Mouse (Mus musculus): ENCODE data around the gene Prkacb. TPM values are rescaled to one million over a fixed set of nuclear protein-coding genes. Genes with fewer than 3 reads are reported as not detected.
"Not testable (repeated sequence)": the region's sequence is repeated elsewhere in the genome, so short reads cannot be mapped to it uniquely, and the experiment has no call there.

Gene Prkacb
- polyA plus RNA-seq, 1 experiment: 4.2 TPM

DNA sequence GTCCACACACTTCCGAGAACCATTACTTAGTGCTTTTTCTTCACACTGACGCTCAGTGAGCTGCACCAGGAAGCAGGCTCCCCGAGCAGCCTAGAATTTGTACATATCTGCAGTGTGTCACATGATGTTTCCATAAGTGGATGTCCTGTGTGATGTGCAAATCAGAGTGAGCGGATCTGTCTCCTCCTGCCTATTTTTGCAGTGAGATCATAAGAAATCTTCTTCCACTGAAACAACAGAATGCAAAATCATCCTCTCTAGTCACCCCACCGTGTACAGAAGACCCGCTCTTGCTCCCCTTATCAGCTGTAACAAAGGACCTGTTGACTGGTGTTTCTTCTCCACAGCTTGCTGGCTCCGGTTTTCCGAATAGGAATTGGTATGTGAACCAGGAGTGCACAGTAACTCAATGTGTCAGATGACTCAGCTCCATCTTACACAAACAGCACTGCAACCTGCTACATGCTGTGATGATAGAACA lies 46.0 kb downstream of the Prkacb start:
- Histone ChIP-seq H3K4me1 (ENCODE audit: control insufficient read depth, insufficient read depth, low read length) (no peaks in the 10 kb centered on the region), H3K4me3 (ENCODE audit: control insufficient read depth, low read depth, low read length) (no peak overlapping the region), H3K36me3 (ENCODE audit: control insufficient read depth, insufficient read depth, low read length) (no peaks in the 10 kb centered on the region), H3K27me3 (ENCODE audit: control insufficient read depth, insufficient read depth, low read length) (no peaks in the 10 kb centered on the region), H3K27ac (ENCODE audit: control insufficient read depth, insufficient read depth, low read depth, low read length) (no peak overlapping the region)
- no peak for TF ChIP-seq CTCF (IDR thresholded peaks at IDR 0.05; ENCODE audit: control insufficient read depth, insufficient read depth, insufficient replicate concordance, low read depth, low read length)
- TF ChIP-seq POLR2A (IDR thresholded peaks at IDR 0.05; ENCODE audit: control insufficient read depth, low read depth, low read length): no peak

DNA sequence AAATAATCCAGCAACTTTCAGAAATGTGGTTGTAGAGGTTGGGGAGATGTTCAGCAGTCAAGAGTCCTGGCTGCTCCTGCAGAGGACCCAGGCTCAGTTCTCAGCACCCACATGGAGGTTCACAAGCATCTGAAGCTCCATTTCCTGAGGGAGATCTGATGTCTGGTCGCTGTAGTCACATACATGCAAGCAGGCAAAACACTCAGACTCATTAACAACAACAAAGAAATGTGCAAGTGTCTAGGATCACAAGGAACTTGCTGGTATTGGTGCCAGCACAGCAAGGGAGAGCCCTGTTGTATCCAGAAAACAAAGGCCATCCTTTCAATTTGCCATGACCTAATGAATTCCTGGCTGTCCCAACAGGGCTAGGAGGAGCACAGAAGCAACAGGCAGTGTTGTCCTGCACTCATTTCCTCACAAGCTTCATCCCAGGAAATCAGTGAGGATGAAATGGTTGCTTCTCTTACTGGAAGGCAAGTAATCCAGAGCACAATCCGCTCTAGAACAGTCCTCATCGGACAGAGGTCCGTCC lies 46.7 kb downstream of the Prkacb start:
- no peaks in the 10 kb centered on the region for H3K27me3 ChIP-seq (ENCODE audit: control insufficient read depth, insufficient read depth, low read length)
- no peak overlapping the region for H3K4me3 ChIP-seq (ENCODE audit: control insufficient read depth, low read depth, low read length)
- no peaks in the 10 kb centered on the region for H3K36me3 ChIP-seq (ENCODE audit: control insufficient read depth, insufficient read depth, low read length)
- no peak for TF ChIP-seq POLR2A (IDR thresholded peaks at IDR 0.05; ENCODE audit: control insufficient read depth, low read depth, low read length)
- TF ChIP-seq CTCF (IDR thresholded peaks at IDR 0.05; ENCODE audit: control insufficient read depth, insufficient read depth, insufficient replicate concordance, low read depth, low read length): no peak
- H3K27ac ChIP-seq (ENCODE audit: control insufficient read depth, insufficient read depth, low read depth, low read length): no peak overlapping the region
- H3K4me1 ChIP-seq (ENCODE audit: control insufficient read depth, insufficient read depth, low read length): no peaks in the 10 kb centered on the region

DNA sequence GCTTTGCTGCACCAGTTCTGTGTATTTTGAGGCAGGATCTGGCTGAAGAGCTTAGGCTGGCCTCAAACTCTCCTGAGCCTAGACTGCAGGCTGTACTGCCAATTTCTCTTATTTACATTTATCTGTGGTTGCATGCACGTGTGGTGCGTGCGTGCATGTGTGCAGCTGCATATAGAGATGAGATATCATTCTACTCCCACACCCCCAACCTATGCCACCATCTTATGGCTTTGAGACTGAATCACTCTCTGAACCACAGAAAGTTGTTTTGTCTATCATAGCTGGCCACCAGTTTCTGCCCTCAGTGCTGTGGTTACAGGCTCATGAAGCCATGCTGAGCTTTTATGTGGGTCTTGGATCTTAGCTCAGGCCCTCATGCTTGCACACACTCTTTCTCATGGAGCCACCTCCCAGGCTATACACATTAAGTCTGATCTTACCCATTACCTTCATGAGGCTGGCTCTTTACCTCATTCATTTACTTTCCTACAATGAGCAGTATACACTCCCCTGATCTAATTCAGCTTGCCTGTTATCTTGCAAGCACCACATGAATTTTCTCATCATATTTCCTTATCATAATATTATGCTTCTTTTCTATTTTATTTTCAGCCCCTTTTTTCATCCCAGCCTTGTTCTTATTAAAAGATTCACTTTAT lies 47.8 kb downstream of the Prkacb start:
- H3K27ac ChIP-seq (ENCODE audit: control insufficient read depth, insufficient read depth, low read depth, low read length): no peak overlapping the region
- H3K4me3 ChIP-seq (ENCODE audit: control insufficient read depth, low read depth, low read length): no peak overlapping the region
- no peaks in the 10 kb centered on the region for H3K36me3 ChIP-seq (ENCODE audit: control insufficient read depth, insufficient read depth, low read length)
- H3K27me3 ChIP-seq (ENCODE audit: control insufficient read depth, insufficient read depth, low read length): no peaks in the 10 kb centered on the region
- H3K4me1 ChIP-seq (ENCODE audit: control insufficient read depth, insufficient read depth, low read length): no peaks in the 10 kb centered on the region
- TF ChIP-seq CTCF (IDR thresholded peaks at IDR 0.05; ENCODE audit: control insufficient read depth, insufficient read depth, insufficient replicate concordance, low read depth, low read length): no peak
- no peak for TF ChIP-seq POLR2A (IDR thresholded peaks at IDR 0.05; ENCODE audit: control insufficient read depth, low read depth, low read length)

DNA sequence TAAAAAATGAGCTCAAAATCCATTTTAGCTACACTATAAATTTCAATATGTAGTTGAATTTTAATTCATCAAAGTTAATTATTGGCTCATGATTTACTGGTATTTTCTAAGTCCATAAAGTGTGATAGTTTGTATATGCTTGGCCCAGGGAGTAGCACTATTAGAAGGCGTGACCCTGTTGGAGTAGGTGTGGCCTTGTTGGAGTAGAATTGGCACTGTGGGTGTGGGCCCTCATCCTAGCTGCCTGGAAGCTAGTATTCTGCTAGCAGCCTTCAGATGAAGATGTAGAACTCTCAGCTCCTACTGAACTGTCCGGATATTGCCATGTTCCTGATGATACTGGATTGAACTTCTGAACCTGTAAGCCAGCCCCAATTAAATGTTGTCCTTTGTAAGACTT lies 49.7 kb downstream of the Prkacb start:
- H3K4me3 ChIP-seq (ENCODE audit: control insufficient read depth, low read depth, low read length); H3K27ac ChIP-seq (ENCODE audit: control insufficient read depth, insufficient read depth, low read depth, low read length); H3K4me1 ChIP-seq (ENCODE audit: control insufficient read depth, insufficient read depth, low read length); H3K36me3 ChIP-seq (ENCODE audit: control insufficient read depth, insufficient read depth, low read length); H3K27me3 ChIP-seq (ENCODE audit: control insufficient read depth, insufficient read depth, low read length): not testable (repeated sequence)

DNA sequence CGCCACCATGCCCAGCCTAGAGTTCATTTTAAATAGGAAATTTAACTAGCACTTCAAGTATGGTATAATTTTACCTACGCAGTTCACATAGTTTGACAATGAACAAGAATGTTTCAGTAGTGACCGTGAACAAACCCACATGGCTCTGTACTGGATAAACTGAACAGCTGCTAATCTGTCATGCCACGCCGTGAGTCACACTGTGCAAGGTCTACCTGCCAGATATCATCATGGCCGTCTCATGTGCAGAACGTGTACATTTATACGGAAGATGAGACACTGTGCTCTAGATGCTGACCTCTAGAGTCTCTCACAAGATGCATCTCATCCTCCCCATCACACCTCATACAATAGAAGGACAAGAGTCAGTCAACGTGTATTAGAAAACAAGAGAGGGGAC lies 51.5 kb downstream of the Prkacb start:
- Histone ChIP-seq H3K4me3 (ENCODE audit: control insufficient read depth, low read depth, low read length) (no peak overlapping the region), H3K27ac (ENCODE audit: control insufficient read depth, insufficient read depth, low read depth, low read length) (no peak overlapping the region), H3K27me3 (ENCODE audit: control insufficient read depth, insufficient read depth, low read length) (no peaks in the 10 kb centered on the region), H3K4me1 (ENCODE audit: control insufficient read depth, insufficient read depth, low read length) (no peaks in the 10 kb centered on the region), H3K36me3 (ENCODE audit: control insufficient read depth, insufficient read depth, low read length) (no peaks in the 10 kb centered on the region)
- TF ChIP-seq POLR2A (IDR thresholded peaks at IDR 0.05; ENCODE audit: control insufficient read depth, low read depth, low read length) (no peak), CTCF (IDR thresholded peaks at IDR 0.05; ENCODE audit: control insufficient read depth, insufficient read depth, insufficient replicate concordance, low read depth, low read length) (no peak)

DNA sequence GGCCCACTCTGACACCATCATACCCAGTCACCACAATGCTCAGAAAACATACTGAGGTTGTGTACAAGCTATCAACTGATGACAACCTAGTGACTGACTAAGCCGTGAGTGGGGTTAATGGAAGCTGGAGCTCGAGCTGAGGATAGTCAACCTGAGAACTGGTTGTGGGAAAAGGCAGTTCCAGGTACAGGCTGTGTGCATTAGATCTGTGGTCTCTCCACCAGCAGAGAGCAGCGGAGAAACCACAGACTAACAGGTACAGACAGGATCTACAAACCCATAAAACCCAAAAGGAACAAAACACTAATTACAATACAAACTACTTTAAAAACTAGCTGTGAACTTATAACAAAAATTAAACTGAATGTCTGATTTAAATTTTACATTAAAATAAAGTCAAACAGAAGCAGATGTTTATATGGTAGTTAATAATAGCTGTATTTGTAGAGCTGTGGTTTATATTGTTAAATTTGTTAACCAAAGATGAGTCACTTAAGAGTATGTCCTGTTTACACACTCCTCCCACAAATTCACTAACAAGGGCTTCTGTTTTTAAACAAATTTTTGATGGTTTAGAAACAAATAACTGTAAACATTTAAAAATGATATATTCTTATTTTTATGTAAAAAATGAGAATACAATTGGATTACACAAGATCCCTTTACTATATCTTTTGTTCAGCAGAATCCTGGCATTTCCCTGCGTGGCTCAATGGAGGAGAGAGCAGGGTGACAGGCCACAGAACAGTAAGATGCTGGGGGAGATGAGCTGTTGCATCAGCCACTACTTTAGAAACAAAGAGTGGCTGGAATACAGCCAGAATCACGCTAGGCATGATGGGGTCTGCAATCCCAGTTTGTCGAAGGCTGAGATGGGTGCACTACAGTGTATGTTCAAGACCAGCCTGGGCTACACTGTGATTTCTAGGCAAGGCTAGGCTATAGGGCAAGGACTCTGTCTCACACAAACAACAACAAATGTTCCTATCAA lies 54.5 kb downstream of the Prkacb start:
- no peak for TF ChIP-seq CTCF (IDR thresholded peaks at IDR 0.05; ENCODE audit: control insufficient read depth, insufficient read depth, insufficient replicate concordance, low read depth, low read length)
- H3K27ac ChIP-seq (ENCODE audit: control insufficient read depth, insufficient read depth, low read depth, low read length): no peak overlapping the region
- H3K4me1 ChIP-seq (ENCODE audit: control insufficient read depth, insufficient read depth, low read length): no peaks in the 10 kb centered on the region
- H3K27me3 ChIP-seq (ENCODE audit: control insufficient read depth, insufficient read depth, low read length): no peaks in the 10 kb centered on the region
- H3K4me3 ChIP-seq (ENCODE audit: control insufficient read depth, low read depth, low read length): no peak overlapping the region
- no peaks in the 10 kb centered on the region; the same call in 1 of the 2 replicates for H3K36me3 ChIP-seq (ENCODE audit: control insufficient read depth, insufficient read depth, low read length)

DNA sequence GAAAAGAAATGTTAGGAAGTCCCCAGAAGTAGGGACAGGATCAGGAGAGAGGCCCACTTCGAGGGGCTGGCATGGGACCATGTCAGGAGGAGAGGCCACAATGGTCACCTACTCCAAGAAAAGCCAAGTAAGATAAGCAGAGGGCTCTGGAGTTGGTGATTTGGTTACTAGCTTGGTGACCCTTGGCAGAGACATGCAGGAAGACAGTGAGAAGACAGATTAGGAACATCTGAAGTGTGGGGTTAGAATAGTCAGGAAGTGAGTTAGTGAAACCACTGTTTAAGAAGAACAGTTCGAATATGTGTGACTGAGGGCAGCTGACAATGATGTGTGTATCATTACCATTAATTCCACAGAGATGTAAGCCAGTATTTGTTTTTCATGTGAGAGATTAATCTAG lies 58.5 kb downstream of the Prkacb start:
- H3K4me3 ChIP-seq (ENCODE audit: control insufficient read depth, low read depth, low read length): no peak overlapping the region
- no peaks in the 10 kb centered on the region for H3K27me3 ChIP-seq (ENCODE audit: control insufficient read depth, insufficient read depth, low read length)
- H3K36me3 ChIP-seq (ENCODE audit: control insufficient read depth, insufficient read depth, low read length): no peaks in the 10 kb centered on the region; the same call in 1 of the 2 replicates
- H3K27ac ChIP-seq (ENCODE audit: control insufficient read depth, insufficient read depth, low read depth, low read length): no peak overlapping the region
- TF ChIP-seq POLR2A (IDR thresholded peaks at IDR 0.05; ENCODE audit: control insufficient read depth, low read depth, low read length) (no peak), CTCF (IDR thresholded peaks at IDR 0.05; ENCODE audit: control insufficient read depth, insufficient read depth, insufficient replicate concordance, low read depth, low read length) (no peak)
- H3K4me1 ChIP-seq (ENCODE audit: control insufficient read depth, insufficient read depth, low read length): no peaks in the 10 kb centered on the region
